Mouse (Mus musculus) hindbrain, embryonic 16.5 days (tissue): Measurements from ENCODE around the gene Zfp541. TPM values are rescaled to one million over a fixed set of nuclear protein-coding genes. Genes with fewer than 3 reads are reported as not detected.

ENCODE experiments used
- ATAC-seq: fragments of 200-750 bp; cut with Nextera tagmentation; 2 replicates; pipeline ENCODE4 v1.8.0; 2017; ENCODE audit warnings: moderate TSS enrichment, moderate library complexity
- H3K27ac ChIP-seq: fragments of 300-500 bp; sonication (generic); 2 replicates; pipeline ENCODE4 v1.5.1; 2014; ENCODE audit warnings: low read depth, mild to moderate bottlenecking, control low read depth, low read length, moderate library complexity
- H3K27me3 ChIP-seq: fragments of 300-500 bp; sonication (generic); replicated peaks from 2 replicates; pipeline ENCODE4 v1.6.1; 2014; ENCODE audit warnings: low read length; ENCODE audit not compliant: control insufficient read depth, insufficient read depth
- H3K36me3 ChIP-seq: fragments of 300-500 bp; sonication (generic); 2 replicates; pipeline ENCODE4 v1.6.1; 2014; ENCODE audit warnings: mild to moderate bottlenecking, low read length, moderate library complexity, mixed read lengths; ENCODE audit not compliant: control insufficient read depth, insufficient read depth
- H3K4me1 ChIP-seq: fragments of 300-500 bp; sonication (generic); 2 replicates; pipeline ENCODE4 v1.6.1; 2014; ENCODE audit warnings: low read depth, low read length; ENCODE audit not compliant: control insufficient read depth, insufficient read depth
- H3K4me2 ChIP-seq: fragments of 300-500 bp; sonication (generic); 2 replicates; pipeline ENCODE4 v1.6.1; 2014; ENCODE audit warnings: mild to moderate bottlenecking, low read length, control low read depth, moderate library complexity
- H3K4me3 ChIP-seq: fragments of 300-500 bp; sonication (generic); 2 replicates; pipeline ENCODE4 v1.5.1; 2014; ENCODE audit warnings: mild to moderate bottlenecking, low read length, control low read depth, moderate library complexity
- H3K9ac ChIP-seq: fragments of 300-500 bp; sonication (generic); 2 replicates; pipeline ENCODE4 v1.6.1; 2014; ENCODE audit warnings: low read depth, mild to moderate bottlenecking, control low read depth, low read length, moderate library complexity
- H3K9me3 ChIP-seq: fragments of 300-500 bp; sonication (generic); 2 replicates; pipeline ENCODE4 v1.6.1; 2014; ENCODE audit warnings: mild to moderate bottlenecking, low read length, moderate library complexity; ENCODE audit not compliant: control insufficient read depth
- WGBS: fragments of 180-500 bp; shearing (Covaris S2); extraction: QIAGEN DNeasy Blood & Tissue Kit; methylation state at CpG from one replicate; pipeline ENCODE4 v1.1.7; 2014; 5-methylcytosine and 5-hydroxymethylcytosine counted together
- polyA plus RNA-seq: library from polyadenylated mRNA; unstranded; fragments of >200 nt; fragmentation: Nextera tagmentation; extraction: Ambion mirVana; gene quantifications from 2 replicates; pipeline ENCODE4 v1.2.1, GENCODE M21; 2015

Gene Zfp541
- polyA plus RNA-seq, result 0.09 and 0.16 TPM in 2 replicates

DNA sequence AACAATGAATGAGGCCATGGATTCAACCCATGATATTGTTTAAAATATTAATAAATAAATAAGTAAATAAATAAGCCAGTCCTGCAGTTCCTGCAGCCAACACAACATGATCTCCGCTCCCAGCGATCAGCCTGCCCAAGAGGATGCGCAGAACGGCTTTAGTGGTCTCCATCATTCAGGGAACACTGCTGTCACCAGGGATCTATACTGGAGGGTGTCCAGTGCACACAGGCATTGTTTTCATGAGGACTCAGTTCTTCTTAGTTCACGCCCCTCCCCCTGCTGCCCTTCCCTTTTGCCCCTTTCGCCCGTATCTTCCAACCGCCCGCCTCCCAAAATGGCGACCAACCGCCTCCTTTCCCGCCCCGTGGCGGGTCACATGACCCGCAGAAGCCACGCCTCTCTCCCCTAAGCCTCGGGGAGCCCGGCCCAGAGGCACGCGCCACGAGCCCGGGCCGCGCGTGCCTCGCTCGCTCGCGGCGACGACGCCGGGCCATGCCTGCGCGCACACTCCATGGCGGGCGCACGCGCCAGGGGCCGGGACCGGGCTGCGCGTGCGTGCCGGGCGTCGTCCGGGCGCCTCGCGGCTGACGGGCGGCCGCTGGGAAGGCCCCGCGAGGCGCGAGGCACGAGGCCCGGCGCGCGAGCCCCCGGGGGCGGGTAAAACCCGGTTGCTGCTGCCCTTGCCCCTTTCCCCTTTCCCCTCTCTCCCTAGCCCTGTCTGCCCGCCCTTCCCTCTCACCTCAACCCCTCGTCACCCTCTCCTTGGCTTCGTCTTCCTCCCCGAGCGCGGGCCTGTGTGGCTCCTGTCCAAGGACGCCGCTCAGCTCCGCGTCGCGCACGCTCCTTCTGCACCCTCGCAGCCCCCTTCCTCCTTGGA is at the start of gene Zfp541:
Zfp541 (plus strand) TSS at position 596 of the 880 bp plus-strand sequence.
- Histone ChIP-seq H3K36me3 (no peaks in the 10 kb centered on the region), H3K4me3 (peak within 1 kb of the TSS; percentile 30), H3K4me1 (no peaks in the 10 kb centered on the region), H3K27ac (no peak within 1 kb of the TSS), H3K9ac (peak within 1 kb of the TSS; percentile 36; the same call in 1 of the 2 replicates), H3K9me3 (peaks cover 10% of the 10 kb centered on the region), H3K27me3 (peaks cover 7% of the 10 kb centered on the region; the same call in 1 of the 2 replicates), H3K4me2 (peak within 1 kb of the TSS; percentile 52)
- ATAC-seq, result peak; percentile 85
- 48% methylated on average over 78 of the region's 80 CpGs for WGBS

GRCm38 (mm10) chr7:16012576-16013263 is 48.9 kb upstream of the Zfp541 start:
- Histone ChIP-seq H3K4me3 (no peak overlapping the region), H3K27me3 (no peaks in the 10 kb centered on the region), H3K4me1 (peaks cover 4% of the 10 kb centered on the region; the same call in 1 of the 2 replicates), H3K9me3 (no peaks in the 10 kb centered on the region), H3K9ac (no peak overlapping the region), H3K27ac (no peak overlapping the region), H3K36me3 (no peaks in the 10 kb centered on the region), H3K4me2 (no peak overlapping the region)
- WGBS, result 80% methylated on average over 11 of the region's 11 CpGs
- no peak for ATAC-seq

GRCm38 (mm10) chr7:16013722-16014275 is 47.8 kb upstream of the Zfp541 start:
- 77% methylated on average over 5 of the region's 5 CpGs for WGBS
- no peak overlapping the region for H3K9ac ChIP-seq
- H3K4me3 ChIP-seq, result no peak overlapping the region
- peaks cover 4% of the 10 kb centered on the region; the same call in 1 of the 2 replicates for H3K4me1 ChIP-seq
- H3K36me3 ChIP-seq, result no peaks in the 10 kb centered on the region
- no peak overlapping the region for H3K4me2 ChIP-seq
- H3K27ac ChIP-seq, result no peak overlapping the region
- no peaks in the 10 kb centered on the region for H3K27me3 ChIP-seq
- no peak for ATAC-seq
- no peaks in the 10 kb centered on the region for H3K9me3 ChIP-seq

- Histone ChIP-seq H3K27me3 (no peaks in the 10 kb centered on the region), H3K4me2 (no peak overlapping the region), H3K4me1 (peaks cover 4% of the 10 kb centered on the region; the same call in 1 of the 2 replicates), H3K27ac (no peak overlapping the region), H3K4me3 (no peak overlapping the region), H3K9ac (no peak overlapping the region), H3K9me3 (no peaks in the 10 kb centered on the region), H3K36me3 (no peaks in the 10 kb centered on the region)
- 86% methylated on average over 8 of the region's 8 CpGs for WGBS
- ATAC-seq, result no peak
Observed at GRCm38 (mm10) chr7:16014521-16015175, 47.0 kb upstream of the Zfp541 start.

GRCm38 (mm10) chr7:16015384-16015783 is 46.2 kb upstream of the Zfp541 start:
- no peak overlapping the region for H3K9ac ChIP-seq
- WGBS, result 85% methylated on average over 5 of the region's 5 CpGs
- no peaks in the 10 kb centered on the region for H3K4me1 ChIP-seq
- H3K36me3 ChIP-seq, result no peaks in the 10 kb centered on the region
- H3K27ac ChIP-seq, result no peak overlapping the region
- ATAC-seq, result no peak
- no peaks in the 10 kb centered on the region for H3K27me3 ChIP-seq
- no peaks in the 10 kb centered on the region for H3K9me3 ChIP-seq
- H3K4me2 ChIP-seq, result no peak overlapping the region
- no peak overlapping the region for H3K4me3 ChIP-seq

DNA sequence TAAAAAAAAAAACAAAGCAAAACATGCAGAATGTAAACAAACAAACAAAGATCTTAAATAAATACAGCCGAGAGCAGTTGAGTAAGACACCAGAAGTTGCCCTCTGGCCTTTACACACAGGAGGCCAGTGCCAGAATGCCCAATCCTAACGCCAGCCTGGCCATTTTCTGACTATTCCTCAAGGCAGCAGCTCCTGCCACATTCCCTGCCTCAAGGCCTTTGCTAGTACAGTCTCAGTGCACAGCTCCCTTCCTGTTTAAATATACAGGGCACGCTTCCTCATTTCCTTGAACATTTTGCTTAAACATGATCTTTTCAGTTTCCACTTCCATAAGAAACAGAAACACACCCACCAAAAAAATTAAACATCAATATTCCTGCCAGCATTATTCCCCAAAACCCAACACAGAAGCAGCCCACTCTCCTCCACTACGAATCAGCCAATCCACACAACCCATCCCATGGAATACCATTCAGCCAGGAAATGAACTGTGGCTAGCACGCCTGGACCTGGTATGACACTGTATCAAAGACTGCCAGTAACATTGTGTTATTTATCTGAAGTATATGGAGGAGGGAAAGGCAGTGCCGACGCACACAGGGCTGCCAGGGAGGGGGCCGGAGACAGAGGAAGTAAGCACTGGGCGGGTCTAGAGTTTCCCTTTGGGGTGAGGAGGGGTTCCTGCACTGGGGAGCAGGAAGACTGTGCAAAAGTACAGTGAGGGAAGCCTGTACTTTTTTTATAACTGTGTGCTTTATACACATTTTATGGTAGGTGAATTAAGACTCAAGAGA is 43.4 kb upstream of the Zfp541 start:
- H3K27ac ChIP-seq, result no peak overlapping the region
- H3K27me3 ChIP-seq, result no peaks in the 10 kb centered on the region
- no peak overlapping the region for H3K4me3 ChIP-seq
- H3K9ac ChIP-seq, result no peak overlapping the region
- ATAC-seq, result no peak
- H3K9me3 ChIP-seq, result no peaks in the 10 kb centered on the region
- H3K36me3 ChIP-seq, result no peaks in the 10 kb centered on the region
- 84% methylated on average over 9 of the region's 9 CpGs for WGBS
- H3K4me2 ChIP-seq, result no peak overlapping the region
- H3K4me1 ChIP-seq, result no peaks in the 10 kb centered on the region

GRCm38 (mm10) chr7:16019256-16020094 is 42.1 kb upstream of the Zfp541 start:
- Histone ChIP-seq H3K27ac (no peak overlapping the region), H3K36me3 (no peaks in the 10 kb centered on the region), H3K4me3 (no peak overlapping the region), H3K4me1 (no peaks in the 10 kb centered on the region), H3K9me3 (no peaks in the 10 kb centered on the region), H3K27me3 (no peaks in the 10 kb centered on the region), H3K9ac (no peak overlapping the region), H3K4me2 (no peak overlapping the region)
- ATAC-seq, result no peak
- WGBS, result 89% methylated on average over 5 of the region's 5 CpGs
